Mouse (Mus musculus): Measurements from ENCODE around the gene Zfp687. TPM values are rescaled to one million over a fixed set of nuclear protein-coding genes. Genes with fewer than 3 reads are reported as not detected.

Gene Zfp687
- polyA plus RNA-seq, 1 experiment from 2014 or later = 39.0 TPM

GRCm38 (mm10) chr3:95014428-95015151 lies 658 bp downstream of the Zfp687 start:
- WGBS = under 1% methylated on average over 44 of the region's 44 CpGs
- H3K4me3 ChIP-seq (replicated peaks) = peak overlapping the region; percentile 90
- peak overlapping the region; percentile 95 for H3K4me2 ChIP-seq
- peak overlapping the region; percentile 97 for H3K27ac ChIP-seq
- H3K4me1 ChIP-seq = peaks cover 27% of the 10 kb centered on the region
- peak overlapping the region; percentile 84 for H3K9ac ChIP-seq
- no peaks in the 10 kb centered on the region for H3K27me3 ChIP-seq
- peak; percentile 6 for ATAC-seq (ENCODE audit: low FRiP score)
- H3K9me3 ChIP-seq = no peaks in the 10 kb centered on the region
- peaks cover 26% of the 10 kb centered on the region for H3K36me3 ChIP-seq (replicated peaks)

- H3K36me3 ChIP-seq (replicated peaks) = peaks cover 33% of the 10 kb centered on the region
- peak overlapping the region; percentile 53 for H3K27ac ChIP-seq
Observed at GRCm38 (mm10) chr3:95013699-95014427, 1.4 kb downstream of the Zfp687 start.

GRCm38 (mm10) chr3:95012982-95013381 lies 2.3 kb downstream of the Zfp687 start:
- WGBS = 91% methylated on average over 3 of the region's 3 CpGs
- H3K27ac ChIP-seq = no peak overlapping the region
- H3K27me3 ChIP-seq = no peaks in the 10 kb centered on the region
- H3K4me2 ChIP-seq = peak overlapping the region; percentile 95
- H3K4me1 ChIP-seq = peaks cover 31% of the 10 kb centered on the region
- 0 out of 2 replicates have a peak overlapping the region, but pooled peaks have one; percentile 90 for H3K4me3 ChIP-seq (replicated peaks)
- peak overlapping the region; percentile 84; the same call in 1 of the 2 replicates for H3K9ac ChIP-seq
- peaks cover 42% of the 10 kb centered on the region for H3K36me3 ChIP-seq (replicated peaks)
- no peak for ATAC-seq (ENCODE audit: low FRiP score)
- H3K9me3 ChIP-seq = no peaks in the 10 kb centered on the region

More at GRCm38 (mm10) chr3:95013699-95014427, 1.4 kb downstream of the Zfp687 start:
- Histone ChIP-seq H3K27me3 (no peaks in the 10 kb centered on the region), H3K9ac (peak overlapping the region; percentile 84), H3K4me1 (peaks cover 31% of the 10 kb centered on the region), H3K4me2 (peak overlapping the region; percentile 95), H3K4me3 (replicated peaks) (peak overlapping the region; percentile 90), H3K9me3 (no peaks in the 10 kb centered on the region)
- ATAC-seq (ENCODE audit: low FRiP score) = no peak
- WGBS = 12% methylated on average over 13 of the region's 13 CpGs

- 91% methylated on average over 7 of the region's 7 CpGs for WGBS
- Histone ChIP-seq H3K4me3 (replicated peaks) (no peak overlapping the region), H3K9ac (no peak overlapping the region), H3K4me2 (no peak overlapping the region), H3K27me3 (no peaks in the 10 kb centered on the region), H3K36me3 (replicated peaks) (peaks cover 66% of the 10 kb centered on the region), H3K27ac (no peak overlapping the region), H3K4me1 (peaks cover 35% of the 10 kb centered on the region), H3K9me3 (no peaks in the 10 kb centered on the region)
- ATAC-seq (ENCODE audit: low FRiP score) = no peak
Observed at GRCm38 (mm10) chr3:95010396-95010795, 4.9 kb downstream of the Zfp687 start.

GRCm38 (mm10) chr3:95007706-95008105 lies 7.5 kb downstream of the Zfp687 start:
- WGBS = 86% methylated on average over 9 of the region's 9 CpGs
- Histone ChIP-seq H3K9me3 (no peaks in the 10 kb centered on the region), H3K36me3 (replicated peaks) (peaks cover 86% of the 10 kb centered on the region), H3K4me1 (peaks cover 19% of the 10 kb centered on the region), H3K4me3 (replicated peaks) (no peak overlapping the region), H3K4me2 (no peak overlapping the region), H3K27me3 (no peaks in the 10 kb centered on the region), H3K27ac (peak overlapping the region; percentile 16; the same call in 1 of the 2 replicates), H3K9ac (no peak overlapping the region)
- ATAC-seq (ENCODE audit: low FRiP score) = no peak

- Histone ChIP-seq H3K4me1 (peaks cover 24% of the 10 kb centered on the region), H3K36me3 (replicated peaks) (peaks cover 81% of the 10 kb centered on the region), H3K4me2 (no peak overlapping the region), H3K4me3 (replicated peaks) (no peak overlapping the region), H3K9ac (no peak overlapping the region), H3K27me3 (no peaks in the 10 kb centered on the region), H3K9me3 (no peaks in the 10 kb centered on the region), H3K27ac (no peak overlapping the region)
- WGBS = 99% methylated on average over 3 of the region's 3 CpGs
- ATAC-seq (ENCODE audit: low FRiP score) = no peak
Observed at GRCm38 (mm10) chr3:95005651-95006050, 9.6 kb downstream of the Zfp687 start.

GRCm38 (mm10) chr3:95003273-95003672 lies 12.0 kb downstream of the Zfp687 start:
- no peak for ATAC-seq (ENCODE audit: low FRiP score)
- Histone ChIP-seq H3K9me3 (no peaks in the 10 kb centered on the region), H3K27me3 (no peaks in the 10 kb centered on the region), H3K4me2 (no peak overlapping the region), H3K36me3 (replicated peaks) (peaks cover 81% of the 10 kb centered on the region), H3K27ac (peak overlapping the region; percentile 21), H3K9ac (no peak overlapping the region), H3K4me3 (replicated peaks) (no peak overlapping the region), H3K4me1 (peaks cover 19% of the 10 kb centered on the region)

- H3K9me3 ChIP-seq = no peaks in the 10 kb centered on the region
- no peak overlapping the region for H3K4me2 ChIP-seq
- 49% methylated on average over 4 of the region's 4 CpGs for WGBS
- H3K9ac ChIP-seq = no peak overlapping the region
- no peak overlapping the region for H3K4me3 ChIP-seq (replicated peaks)
- peaks cover 17% of the 10 kb centered on the region for H3K4me1 ChIP-seq
- peak overlapping the region; percentile 21 for H3K27ac ChIP-seq
- H3K36me3 ChIP-seq (replicated peaks) = peaks cover 81% of the 10 kb centered on the region
- no peaks in the 10 kb centered on the region for H3K27me3 ChIP-seq
- ATAC-seq (ENCODE audit: low FRiP score) = peak; percentile 43
Observed at GRCm38 (mm10) chr3:95002569-95002968, 12.7 kb downstream of the Zfp687 start.

- no peak for ATAC-seq (ENCODE audit: low FRiP score)
Observed at GRCm38 (mm10) chr3:94996946-94997345, 18.3 kb downstream of the Zfp687 start.

GRCm38 (mm10) chr3:94989159-94989761 lies 26.0 kb downstream of the Zfp687 start:
- Histone ChIP-seq H3K4me2 (no peak overlapping the region), H3K27me3 (no peaks in the 10 kb centered on the region), H3K36me3 (replicated peaks) (peaks cover 62% of the 10 kb centered on the region), H3K27ac (no peak overlapping the region), H3K9ac (no peak overlapping the region), H3K4me1 (0 out of 2 replicates have a peak, but pooled peaks cover 4% of the 10 kb centered on the region), H3K4me3 (replicated peaks) (no peak overlapping the region), H3K9me3 (no peaks in the 10 kb centered on the region)
- WGBS = 58% methylated on average over 9 of the region's 9 CpGs
- no peak for ATAC-seq (ENCODE audit: low FRiP score)

More at GRCm38 (mm10) chr3:94996946-94997345, 18.3 kb downstream of the Zfp687 start:
- Histone ChIP-seq H3K9me3 (no peaks in the 10 kb centered on the region), H3K9ac (no peak overlapping the region), H3K36me3 (replicated peaks) (peaks cover 89% of the 10 kb centered on the region), H3K27ac (no peak overlapping the region), H3K27me3 (no peaks in the 10 kb centered on the region), H3K4me2 (no peak overlapping the region), H3K4me3 (replicated peaks) (no peak overlapping the region), H3K4me1 (no peaks in the 10 kb centered on the region)
- 43% methylated on average over 2 of the region's 2 CpGs for WGBS

- Histone ChIP-seq H3K27me3 (no peaks in the 10 kb centered on the region), H3K4me1 (0 out of 2 replicates have a peak, but pooled peaks cover 4% of the 10 kb centered on the region), H3K4me3 (replicated peaks) (no peak overlapping the region), H3K36me3 (replicated peaks) (peaks cover 58% of the 10 kb centered on the region), H3K9me3 (no peaks in the 10 kb centered on the region), H3K27ac (no peak overlapping the region), H3K4me2 (no peak overlapping the region), H3K9ac (no peak overlapping the region)
- ATAC-seq (ENCODE audit: low FRiP score) = no peak
Observed at GRCm38 (mm10) chr3:94987578-94987977, 27.7 kb downstream of the Zfp687 start.

- H3K36me3 ChIP-seq (replicated peaks) = peaks cover 58% of the 10 kb centered on the region
- H3K4me1 ChIP-seq = 0 out of 2 replicates have a peak, but pooled peaks cover 4% of the 10 kb centered on the region
Observed at GRCm38 (mm10) chr3:94985513-94985912, 29.7 kb downstream of the Zfp687 start.

More at GRCm38 (mm10) chr3:94985513-94985912, 29.7 kb downstream of the Zfp687 start:
- H3K4me2 ChIP-seq = no peak overlapping the region
- no peaks in the 10 kb centered on the region for H3K27me3 ChIP-seq
- 93% methylated on average over 2 of the region's 2 CpGs for WGBS
- no peak overlapping the region for H3K27ac ChIP-seq
- no peak overlapping the region for H3K9ac ChIP-seq
- ATAC-seq (ENCODE audit: low FRiP score) = no peak
- H3K9me3 ChIP-seq = no peaks in the 10 kb centered on the region
- no peak overlapping the region for H3K4me3 ChIP-seq (replicated peaks)

All from forebrain, embryonic 12.5 days (tissue).